Comparison of ENCODE assay signal across 14 mouse cellular contexts in genomic region chr4:87158053-87158452, GRCm38 (mm10).
"Had no signal": no experiment of that assay in that cellular context is flagged by ENCODE, and none has a peak within 500 bp of the region (broad histone marks: within the 10 kb centered on the region; RNA-seq: fewer than 3 reads in every experiment).

No protein-coding gene starts in this region.

- H3K27ac ChIP-seq: limb, embryonic 15.5 days; liver, embryonic 14.5 days; midbrain, embryonic 15.5 days; neural tube, embryonic 13.5 days had no signal

- H3K4me3 ChIP-seq: limb, embryonic 15.5 days; midbrain, embryonic 15.5 days; neural tube, embryonic 13.5 days had no signal

- ATAC-seq: intestine, postnatal 0 days; lung, postnatal 0 days; midbrain, embryonic 15.5 days had no signal

- DNase-seq: kidney, adult 8-10 months; kidney, postnatal 25 days; lung, adult 18-20 months; lung, postnatal 36 days; retina, postnatal 1 day; right cerebral cortex, postnatal 14 days; thymus, adult 2 months; thymus, postnatal 25 days had no signal
